Mouse (Mus musculus) gastrocnemius, postnatal 10 days (tissue): ENCODE measurements at regions not wholly inside any gene's neighbourhood (a gene's known extent, or its start where the extent isn't known, plus 50 kb on each side); places are given as distances from the start of the nearest gene placed in this dataset.

ENCODE experiments used
- DNase-seq: peaks from one replicate; pipeline ENCODE4 v3.0.0; 2021; ENCODE audit warnings: mixed read lengths
- microRNA-seq, 2 experiments: library from miRNA; unstranded; fragments of <30 nt; microRNA quantifications; one replicate each; pipeline ENCODE4 v1.2.0; 2021

GRCm38 (mm10) chr3:137795754-137796315, 68.5 kb upstream of the H2afz start:
- no peak for DNase-seq

- no peak for DNase-seq
Measured at GRCm38 (mm10) chr3:137798769-137799168, 65.5 kb upstream of the H2afz start.

GRCm38 (mm10) chr3:137801402-137802020, 62.8 kb upstream of the H2afz start:
- DNase-seq, result no peak

- DNase-seq, result no peak
Measured at GRCm38 (mm10) chr3:137807423-137807822, 56.9 kb upstream of the H2afz start.

- DNase-seq, result no peak
Measured at GRCm38 (mm10) chr3:137807913-137808684, 56.2 kb upstream of the H2afz start.

GRCm38 (mm10) chr3:137810123-137810522, 54.2 kb upstream of the H2afz start:
- no peak for DNase-seq

Small RNA genes lying in the stretch of these regions (microRNA-seq; reads per million reads assigned to microRNA genes)
- gene Mir6380, result 0 reads per million in 2 experiments
